Mouse (Mus musculus) liver, embryonic 15.5 days (tissue): ENCODE results near the gene Usp6nl. TPM values are rescaled to one million over a fixed set of nuclear protein-coding genes. Genes with fewer than 3 reads are reported as not detected.

ENCODE experiments used
- ATAC-seq: fragments of 200-750 bp; cut with Nextera tagmentation; 2 replicates; pipeline ENCODE4 v1.8.0; 2017; ENCODE audit warnings: moderate number of reproducible peaks, mild to moderate bottlenecking, moderate library complexity; ENCODE audit not compliant: insufficient read depth
- H3K27ac ChIP-seq: fragments of 300-500 bp; sonication (generic); replicated peaks from 2 replicates; pipeline ENCODE4 v1.5.1; 2015; ENCODE audit warnings: mild to moderate bottlenecking, inconsistent platforms
- H3K27me3 ChIP-seq: fragments of 300-500 bp; sonication (generic); 2 replicates; pipeline ENCODE4 v1.6.1; 2015; ENCODE audit warnings: mild to moderate bottlenecking, inconsistent platforms
- H3K36me3 ChIP-seq: fragments of 300-500 bp; sonication (generic); replicated peaks from 2 replicates; pipeline ENCODE4 v1.6.1; 2015; ENCODE audit warnings: moderate library complexity, mild to moderate bottlenecking, inconsistent platforms
- H3K4me1 ChIP-seq: fragments of 300-500 bp; sonication (generic); replicated peaks from 2 replicates; pipeline ENCODE4 v1.6.1; 2015; ENCODE audit warnings: inconsistent platforms
- H3K4me2 ChIP-seq: fragments of 300-500 bp; sonication (generic); 2 replicates; pipeline ENCODE4 v1.6.1; 2015; ENCODE audit warnings: moderate library complexity, mild to moderate bottlenecking, inconsistent platforms
- H3K4me3 ChIP-seq: fragments of 300-500 bp; sonication (generic); replicated peaks from 2 replicates; pipeline ENCODE4 v1.5.1; 2015; ENCODE audit warnings: mild to moderate bottlenecking, inconsistent platforms
- H3K9ac ChIP-seq: fragments of 300-500 bp; sonication (generic); 2 replicates; pipeline ENCODE4 v1.6.1; 2015; ENCODE audit warnings: moderate library complexity, mild to moderate bottlenecking, inconsistent platforms
- H3K9me3 ChIP-seq: fragments of 300-500 bp; sonication (generic); replicated peaks from 2 replicates; pipeline ENCODE4 v1.6.1; 2016; ENCODE audit warnings: inconsistent platforms
- WGBS: fragments of 180-500 bp; shearing (Covaris S2); methylation state at CpG from one replicate; pipeline ENCODE4 v1.1.7; 2015; ENCODE audit warnings: mixed read lengths; ENCODE audit not compliant: insufficient replicate concordance; 5-methylcytosine and 5-hydroxymethylcytosine counted together
- polyA plus RNA-seq: library from polyadenylated mRNA; unstranded; fragments of >200 nt; fragmentation: Nextera tagmentation; extraction: Ambion mirVana; gene quantifications from 2 replicates; pipeline ENCODE4 v1.2.1, GENCODE M21; 2015

The Usp6nl gene
- polyA plus RNA-seq, 1 experiment from 2014 or later = 3.1 TPM

- Histone ChIP-seq H3K9ac (no peak overlapping the region), H3K4me3 (no peak overlapping the region), H3K27me3 (no peaks in the 10 kb centered on the region), H3K36me3 (peaks cover 3% of the 10 kb centered on the region; the same call in 1 of the 2 replicates), H3K4me2 (no peak overlapping the region), H3K9me3 (no peaks in the 10 kb centered on the region), H3K4me1 (peaks cover 24% of the 10 kb centered on the region), H3K27ac (no peak overlapping the region)
- 67% methylated on average over 7 of the region's 7 CpGs for WGBS
- no peak for ATAC-seq
Measured at GRCm38 (mm10) chr2:6350931-6351695, 28.6 kb downstream of the Usp6nl start.

GRCm38 (mm10) chr2:6352541-6352971, 30.1 kb downstream of the Usp6nl start:
- Histone ChIP-seq H3K4me3 (no peak overlapping the region), H3K4me1 (peaks cover 24% of the 10 kb centered on the region), H3K27ac (no peak overlapping the region), H3K36me3 (0 out of 2 replicates have a peak, but pooled peaks cover 4% of the 10 kb centered on the region), H3K27me3 (no peaks in the 10 kb centered on the region), H3K9ac (no peak overlapping the region), H3K9me3 (no peaks in the 10 kb centered on the region), H3K4me2 (peak overlapping the region; percentile 35; the same call in 1 of the 2 replicates)
- WGBS = 35% methylated on average over 14 of the region's 14 CpGs
- ATAC-seq = 0 out of 2 replicates have a peak, but pooled peaks have one; percentile 22

DNA sequence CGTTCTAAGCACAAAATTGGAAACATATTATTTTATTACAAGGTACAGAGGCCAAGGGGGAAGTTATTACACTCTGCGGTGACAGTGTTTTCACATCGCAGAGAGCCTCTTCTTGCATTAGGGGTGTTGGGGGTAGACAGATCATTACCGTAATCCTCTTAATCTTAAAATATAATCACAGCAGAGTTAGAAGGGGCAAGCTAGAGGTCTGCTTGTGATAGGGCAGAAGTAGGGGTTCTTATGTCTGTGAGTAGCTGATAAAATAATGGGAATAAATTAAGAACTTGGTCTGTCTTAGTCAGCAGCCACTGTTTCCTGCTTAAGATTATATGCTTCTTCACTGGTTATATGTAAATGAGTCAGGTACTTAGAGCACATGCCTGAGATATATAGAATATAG, 30.6 kb downstream of the Usp6nl start:
- Histone ChIP-seq H3K4me2 (peak overlapping the region; percentile 35; the same call in 1 of the 2 replicates), H3K27ac (no peak overlapping the region), H3K4me1 (peaks cover 24% of the 10 kb centered on the region), H3K4me3 (no peak overlapping the region), H3K9ac (no peak overlapping the region), H3K36me3 (0 out of 2 replicates have a peak, but pooled peaks cover 4% of the 10 kb centered on the region), H3K9me3 (no peaks in the 10 kb centered on the region), H3K27me3 (no peaks in the 10 kb centered on the region)
- peak; percentile 34 for ATAC-seq
- WGBS = 32% methylated on average over 4 of the region's 4 CpGs

DNA sequence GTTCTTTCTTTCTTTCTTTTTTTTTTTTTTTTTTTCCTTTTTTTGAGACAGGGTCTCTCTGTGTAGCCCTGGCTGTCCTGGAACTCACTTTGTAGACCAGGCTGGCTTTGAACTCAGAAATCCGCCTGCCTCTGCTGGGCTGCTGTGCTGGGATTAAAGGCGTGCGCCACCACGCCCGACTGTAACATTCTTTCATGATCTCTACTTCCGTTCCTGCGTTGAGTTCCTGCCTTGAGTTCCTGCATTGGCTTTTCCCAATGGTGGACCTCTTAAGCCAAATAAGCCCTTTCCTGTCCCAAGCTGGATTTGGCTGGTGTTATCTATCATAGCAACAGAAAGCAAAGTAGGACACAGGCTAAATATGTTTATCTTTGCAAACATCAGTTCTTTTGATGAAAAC, 34.8 kb downstream of the Usp6nl start:
- 82% methylated on average over 7 of the region's 7 CpGs for WGBS
- Histone ChIP-seq H3K27ac (no peak overlapping the region), H3K4me2 (no peak overlapping the region), H3K27me3 (no peaks in the 10 kb centered on the region), H3K4me1 (peaks cover 29% of the 10 kb centered on the region), H3K36me3 (0 out of 2 replicates have a peak, but pooled peaks cover 4% of the 10 kb centered on the region), H3K4me3 (no peak overlapping the region), H3K9me3 (no peaks in the 10 kb centered on the region), H3K9ac (no peak overlapping the region)
- no peak for ATAC-seq

- no peaks in the 10 kb centered on the region for H3K9me3 ChIP-seq
- H3K9ac ChIP-seq = no peak overlapping the region
- H3K36me3 ChIP-seq = 0 out of 2 replicates have a peak, but pooled peaks cover 4% of the 10 kb centered on the region
- H3K4me3 ChIP-seq = no peak overlapping the region
- no peak overlapping the region for H3K27ac ChIP-seq
- no peaks in the 10 kb centered on the region for H3K27me3 ChIP-seq
- WGBS = 63% methylated on average over 9 of the region's 9 CpGs
- peaks cover 30% of the 10 kb centered on the region for H3K4me1 ChIP-seq
- H3K4me2 ChIP-seq = no peak overlapping the region
- ATAC-seq = no peak
Measured at GRCm38 (mm10) chr2:6359645-6360044, 37.2 kb downstream of the Usp6nl start.

DNA sequence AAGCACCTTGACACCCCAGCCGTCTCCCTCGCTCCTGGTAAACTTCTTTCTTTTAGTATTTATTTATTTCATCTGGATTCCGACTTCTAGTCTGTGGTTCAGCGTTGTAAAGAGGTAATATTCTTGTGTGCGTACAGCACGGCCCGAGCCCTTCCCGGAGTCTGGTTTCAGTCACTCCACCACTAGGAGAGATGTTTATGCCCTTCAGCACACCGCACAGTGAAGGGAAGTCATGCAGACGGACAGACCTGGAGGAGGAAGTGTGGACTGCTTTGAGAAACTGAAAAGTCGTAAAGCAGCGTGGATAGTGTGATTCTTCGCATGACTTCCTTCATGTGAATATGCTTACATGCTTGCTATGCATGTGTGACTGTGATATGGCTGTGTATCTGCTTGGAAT, 40.7 kb downstream of the Usp6nl start:
- no peak overlapping the region for H3K4me2 ChIP-seq
- 45% methylated on average over 13 of the region's 13 CpGs for WGBS
- H3K27me3 ChIP-seq = no peaks in the 10 kb centered on the region
- no peak overlapping the region for H3K9ac ChIP-seq
- H3K4me1 ChIP-seq = peaks cover 49% of the 10 kb centered on the region
- no peaks in the 10 kb centered on the region for H3K36me3 ChIP-seq
- no peak overlapping the region for H3K27ac ChIP-seq
- H3K4me3 ChIP-seq = no peak overlapping the region
- ATAC-seq = no peak
- H3K9me3 ChIP-seq = no peaks in the 10 kb centered on the region

- Histone ChIP-seq H3K9ac (no peak overlapping the region), H3K36me3 (no peaks in the 10 kb centered on the region), H3K4me3 (no peak overlapping the region), H3K27ac (no peak overlapping the region), H3K4me2 (no peak overlapping the region), H3K4me1 (peaks cover 48% of the 10 kb centered on the region), H3K27me3 (no peaks in the 10 kb centered on the region), H3K9me3 (no peaks in the 10 kb centered on the region)
- peak; percentile 40; the same call in 1 of the 2 replicates for ATAC-seq
- WGBS = 74% methylated on average over 7 of the region's 7 CpGs
Measured at GRCm38 (mm10) chr2:6363922-6364321, 41.5 kb downstream of the Usp6nl start.

DNA sequence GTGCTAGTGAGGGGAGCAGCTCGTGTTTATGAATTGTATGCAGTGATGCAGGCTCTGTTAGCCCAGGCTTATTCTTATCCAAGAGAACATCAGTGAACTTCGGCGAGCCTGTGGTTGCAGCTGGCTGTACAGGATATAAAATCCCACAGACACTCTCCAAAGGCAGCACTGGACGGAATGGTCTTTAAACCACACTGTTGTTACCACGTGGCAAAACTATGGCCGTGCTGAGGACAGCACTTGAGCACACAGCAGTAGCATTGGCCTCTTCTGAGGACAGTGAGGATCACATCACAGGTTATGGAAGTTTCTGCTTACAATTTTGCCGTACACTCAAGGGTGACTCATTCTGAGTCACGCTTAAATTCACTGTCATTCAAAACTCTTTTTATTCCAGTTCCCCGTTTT, 44.1 kb downstream of the Usp6nl start:
- Histone ChIP-seq H3K27ac (no peak overlapping the region), H3K9ac (no peak overlapping the region), H3K9me3 (no peaks in the 10 kb centered on the region), H3K4me2 (no peak overlapping the region), H3K4me1 (peaks cover 47% of the 10 kb centered on the region), H3K4me3 (no peak overlapping the region), H3K36me3 (no peaks in the 10 kb centered on the region), H3K27me3 (no peaks in the 10 kb centered on the region)
- ATAC-seq = no peak
- WGBS = 27% methylated on average over 9 of the region's 9 CpGs

- Histone ChIP-seq H3K36me3 (no peaks in the 10 kb centered on the region), H3K4me3 (no peak overlapping the region), H3K27me3 (no peaks in the 10 kb centered on the region), H3K9ac (no peak overlapping the region), H3K27ac (no peak overlapping the region), H3K4me1 (peaks cover 46% of the 10 kb centered on the region), H3K9me3 (no peaks in the 10 kb centered on the region), H3K4me2 (no peak overlapping the region)
- WGBS = 67% methylated on average over 6 of the region's 6 CpGs
- ATAC-seq = no peak
Measured at GRCm38 (mm10) chr2:6366973-6367372, 44.5 kb downstream of the Usp6nl start.

DNA sequence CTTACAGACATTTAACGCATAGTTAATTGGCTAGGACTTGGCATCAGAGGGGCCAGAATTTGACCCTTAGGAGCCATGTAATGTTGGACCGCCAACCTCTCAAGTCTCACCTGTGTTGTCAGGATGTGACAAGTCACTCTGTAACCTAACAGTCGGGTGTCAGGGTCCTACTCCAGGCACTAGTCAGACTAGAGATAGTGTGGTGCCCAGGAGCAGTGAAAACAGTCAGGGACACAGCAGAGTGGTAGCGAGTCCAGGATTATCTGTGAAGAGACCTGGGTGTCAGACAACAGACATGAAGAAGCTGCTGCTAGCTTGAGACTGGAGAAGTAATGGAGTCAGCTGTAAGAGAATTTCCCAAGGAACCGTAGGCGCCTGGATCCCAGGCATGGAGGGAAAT, 45.0 kb downstream of the Usp6nl start:
- Histone ChIP-seq H3K27me3 (no peaks in the 10 kb centered on the region), H3K9ac (no peak overlapping the region), H3K9me3 (no peaks in the 10 kb centered on the region), H3K4me2 (no peak overlapping the region), H3K4me3 (no peak overlapping the region), H3K36me3 (no peaks in the 10 kb centered on the region), H3K4me1 (peaks cover 43% of the 10 kb centered on the region), H3K27ac (no peak overlapping the region)
- 78% methylated on average over 6 of the region's 6 CpGs for WGBS
- ATAC-seq = no peak

GRCm38 (mm10) chr2:6374216-6374615, 51.7 kb downstream of the Usp6nl start:
- no peak overlapping the region for H3K27ac ChIP-seq
- 86% methylated on average over 14 of the region's 14 CpGs for WGBS
- ATAC-seq = no peak

More at GRCm38 (mm10) chr2:6374216-6374615, 51.7 kb downstream of the Usp6nl start:
- Histone ChIP-seq H3K36me3 (no peaks in the 10 kb centered on the region), H3K9ac (no peak overlapping the region), H3K9me3 (no peaks in the 10 kb centered on the region), H3K4me1 (peaks cover 23% of the 10 kb centered on the region), H3K4me2 (no peak overlapping the region), H3K4me3 (no peak overlapping the region), H3K27me3 (no peaks in the 10 kb centered on the region)
